ENCODE assay signal across 18 mouse cellular contexts in the genomic region with DNA sequence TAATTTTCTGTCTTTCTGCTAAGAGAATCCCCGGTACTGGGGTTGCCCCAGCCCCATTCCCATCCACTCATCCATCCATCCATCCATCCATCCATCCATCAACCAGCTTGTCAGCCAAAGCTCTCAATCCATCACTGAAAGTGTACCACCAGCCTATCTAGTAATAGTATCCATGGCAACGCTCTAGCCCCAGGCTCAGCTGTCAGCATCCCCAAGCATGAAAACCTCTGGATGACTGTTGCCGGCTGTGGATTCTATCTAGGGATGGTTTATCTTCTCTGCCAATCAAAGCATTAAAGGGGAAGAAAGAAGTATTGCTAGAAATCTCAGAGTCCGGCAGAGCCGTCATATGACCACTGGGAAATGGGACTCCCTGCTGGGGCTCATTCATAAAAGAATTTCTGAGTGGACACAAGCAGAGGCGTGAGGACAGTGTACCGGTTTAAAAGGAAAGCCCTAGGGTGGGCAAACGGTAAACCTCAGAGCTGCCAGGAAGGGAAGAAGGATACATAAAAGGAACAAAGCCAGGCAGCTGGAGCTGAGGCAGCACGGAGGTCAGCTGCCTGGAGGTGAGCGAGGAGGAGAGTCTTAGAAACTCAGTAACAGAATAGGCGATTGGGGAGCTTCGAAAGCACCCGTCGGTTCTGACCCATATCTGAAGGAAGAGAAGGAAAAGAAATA. TPM values are rescaled to one million over a fixed set of nuclear protein-coding genes. Genes with fewer than 3 reads are reported as not detected.
DNase-seq lines count a peak whose midpoint lies in the region; ATAC-seq and TF ChIP-seq lines count a peak whose summit lies in the region.
"Had no signal": no experiment of that assay in that cellular context is flagged by ENCODE, and none has a peak within 500 bp of the region (broad histone marks: within the 10 kb centered on the region; RNA-seq: fewer than 3 reads in every experiment).

No protein-coding gene starts in this region.

- H3K4me3 ChIP-seq in forebrain, embryonic 14.5 days (ENCODE audit: low read depth, low read length), result no peak overlapping the region
- H3K4me3 ChIP-seq in hindbrain, embryonic 15.5 days, result no peak overlapping the region
- H3K4me3 ChIP-seq in midbrain, postnatal 0 days (ENCODE audit: low read depth, low read length), result no peak overlapping the region
- H3K4me3 ChIP-seq: intestine, embryonic 15.5 days had no signal

- 41% methylated on average over 14 of the region's 14 CpGs for WGBS in forebrain, embryonic 14.5 days
- WGBS in hindbrain, embryonic 15.5 days, result 28% methylated on average over 14 of the region's 14 CpGs
- 25% methylated on average over 14 of the region's 14 CpGs for WGBS in midbrain, postnatal 0 days

- H3K9ac ChIP-seq in forebrain, embryonic 14.5 days (ENCODE audit: low read length), result no peak overlapping the region
- H3K9ac ChIP-seq in hindbrain, embryonic 15.5 days, result 0 out of 2 replicates have a peak overlapping the region, but pooled peaks have one; percentile 5
- H3K9ac ChIP-seq in midbrain, postnatal 0 days (replicated peaks; ENCODE audit: low read length, poor library complexity, severe bottlenecking), result no peak overlapping the region
- H3K9ac ChIP-seq: intestine, embryonic 15.5 days had no signal

- H3K27ac ChIP-seq in forebrain, embryonic 14.5 days (ENCODE audit: low read depth, low read length), result peak overlapping the region; percentile 9
- peak overlapping the region; percentile 63 for H3K27ac ChIP-seq in hindbrain, embryonic 15.5 days (replicated peaks)
- peak overlapping the region; percentile 67 for H3K27ac ChIP-seq in midbrain, postnatal 0 days (ENCODE audit: low read depth, low read length)
- H3K27ac ChIP-seq: intestine, embryonic 15.5 days had no signal

- no peak for TF ChIP-seq CTCF in midbrain, postnatal 0 days (IDR thresholded peaks at IDR 0.05)

- H3K4me2 ChIP-seq in forebrain, embryonic 14.5 days (ENCODE audit: low read length), result no peak overlapping the region
- H3K4me2 ChIP-seq in hindbrain, embryonic 15.5 days, result peak overlapping the region; percentile 26; the same call in 1 of the 2 replicates
- peak overlapping the region; percentile 15 for H3K4me2 ChIP-seq in midbrain, postnatal 0 days (ENCODE audit: low read depth, low read length, poor library complexity, severe bottlenecking)
- H3K4me2 ChIP-seq: intestine, embryonic 15.5 days had no signal

- ATAC-seq in forebrain, embryonic 14.5 days, result peak; percentile 57
- peak; percentile 66; the same call in 1 of the 2 replicates for ATAC-seq in hindbrain, embryonic 15.5 days (ENCODE audit: low FRiP score, low read depth)
- ATAC-seq in midbrain, postnatal 0 days (ENCODE audit: low FRiP score), result peak; percentile 51; the same call in 1 of the 2 replicates
- ATAC-seq: CD4-positive, CD25-positive, alpha-beta regulatory T cell, adult 4 months had no signal

- no peaks in the 10 kb centered on the region for H3K4me1 ChIP-seq in forebrain, embryonic 14.5 days (ENCODE audit: control insufficient read depth, insufficient read depth, low read length)
- peaks cover 12% of the 10 kb centered on the region for H3K4me1 ChIP-seq in hindbrain, embryonic 15.5 days (replicated peaks)
- peaks cover 8% of the 10 kb centered on the region; the same call in 1 of the 2 replicates for H3K4me1 ChIP-seq in midbrain, postnatal 0 days (ENCODE audit: insufficient read depth, low read length)
- H3K4me1 ChIP-seq: intestine, embryonic 15.5 days had no signal

- H3K9me3 ChIP-seq in forebrain, embryonic 14.5 days (replicated peaks; ENCODE audit: control insufficient read depth, low read length), result no peaks in the 10 kb centered on the region
- no peaks in the 10 kb centered on the region for H3K9me3 ChIP-seq in hindbrain, embryonic 15.5 days
- no peaks in the 10 kb centered on the region for H3K9me3 ChIP-seq in midbrain, postnatal 0 days (ENCODE audit: low read length)
- H3K9me3 ChIP-seq: intestine, embryonic 15.5 days had no signal

- H3K27me3 ChIP-seq in forebrain, embryonic 14.5 days (replicated peaks; ENCODE audit: control insufficient read depth, insufficient read depth, low read length), result no peaks in the 10 kb centered on the region
- no peaks in the 10 kb centered on the region for H3K27me3 ChIP-seq in hindbrain, embryonic 15.5 days
- H3K27me3 ChIP-seq in midbrain, postnatal 0 days (ENCODE audit: insufficient read depth, low read length), result no peaks in the 10 kb centered on the region
- H3K27me3 ChIP-seq: intestine, embryonic 15.5 days had no signal

- DNase-seq in Muller cell, postnatal 12 days (ENCODE audit: inconsistent ontology term), result peak; percentile 39
- peak; percentile 63 for DNase-seq in forebrain, embryonic 14.5 days (ENCODE audit: low spot score)
- peak; percentile 56 for DNase-seq in midbrain, postnatal 0 days (ENCODE audit: low spot score)
- no peak for DNase-seq in spleen, adult 18-20 months
- no peak for DNase-seq in adrenal gland, postnatal 4 days (ENCODE audit: low spot score in 2 of 2)
- DNase-seq in testis, postnatal 10 days (ENCODE audit: low spot score), result no peak
- DNase-seq: adrenal gland, adult 8-10 months; cerebellum, adult 9-10 months; heart, adult 18-20 months; kidney, postnatal 10 days; liver; lung, adult 2 months; lung, postnatal 4 days; right cerebral cortex, postnatal 25 days had no signal

- H3K36me3 ChIP-seq in forebrain, embryonic 14.5 days (ENCODE audit: control insufficient read depth, insufficient read depth, low read length), result no peaks in the 10 kb centered on the region
- no peaks in the 10 kb centered on the region for H3K36me3 ChIP-seq in hindbrain, embryonic 15.5 days
- H3K36me3 ChIP-seq in midbrain, postnatal 0 days (ENCODE audit: insufficient read depth, low read length), result no peaks in the 10 kb centered on the region
- H3K36me3 ChIP-seq: intestine, embryonic 15.5 days had no signal

RNA-seq across cellular contexts. Expression of a gene that starts 15.8 kb away (rescaled TPM):
- polyA plus RNA-seq in forebrain, embryonic 14.5 days (2014; fragmentation: Nextera tagmentation; extraction: Ambion mirVana), result 0.41 and 0.73 TPM in 2 replicates
- 1.9 and 2.5 TPM in 2 replicates for polyA plus RNA-seq in hindbrain, embryonic 15.5 days (2015; fragmentation: Nextera tagmentation; extraction: Ambion mirVana)
- 1.6 and 2.2 TPM in 2 replicates for total RNA-seq in midbrain, postnatal 0 days (2014; rRNA removed)
- 1.4 and 1.5 TPM in 2 replicates for polyA plus RNA-seq in midbrain, postnatal 0 days (2015; fragmentation: Nextera tagmentation; extraction: Ambion mirVana)
- under 1 TPM; 0.25 to 0.36 TPM for total RNA-seq in adrenal gland, postnatal 4 days (2021)
- total RNA-seq: gastrocnemius, adult 8-10 months had no signal

RNA-seq across cellular contexts. Expression of a gene that starts 36.6 kb away (rescaled TPM):
- polyA plus RNA-seq in forebrain, embryonic 14.5 days (2014; fragmentation: Nextera tagmentation; extraction: Ambion mirVana), result 13.8 and 14.6 TPM in 2 replicates
- polyA plus RNA-seq in hindbrain, embryonic 15.5 days (2015; fragmentation: Nextera tagmentation; extraction: Ambion mirVana), result 13.0 and 13.6 TPM in 2 replicates
- total RNA-seq in midbrain, postnatal 0 days (2014; rRNA removed), result 43.5 and 51.4 TPM in 2 replicates
- polyA plus RNA-seq in midbrain, postnatal 0 days (2015; fragmentation: Nextera tagmentation; extraction: Ambion mirVana), result 9.1 and 10.0 TPM in 2 replicates
- total RNA-seq in adrenal gland, postnatal 4 days (2021), result 10 to 100 TPM; 27.4 to 30.5 TPM

RNA-seq across cellular contexts. Expression of a gene that starts 37.0 kb away (rescaled TPM):
- 33.5 and 34.1 TPM in 2 replicates for polyA plus RNA-seq in forebrain, embryonic 14.5 days (2014; fragmentation: Nextera tagmentation; extraction: Ambion mirVana)
- 28.5 and 32.1 TPM in 2 replicates for polyA plus RNA-seq in hindbrain, embryonic 15.5 days (2015; fragmentation: Nextera tagmentation; extraction: Ambion mirVana)
- 16.0 and 18.1 TPM in 2 replicates for total RNA-seq in midbrain, postnatal 0 days (2014; rRNA removed)
- polyA plus RNA-seq in midbrain, postnatal 0 days (2015; fragmentation: Nextera tagmentation; extraction: Ambion mirVana), result 22.5 TPM in 2 replicates
- total RNA-seq in adrenal gland, postnatal 4 days (2021), result 10 to 100 TPM; 16.7 to 17.4 TPM

Comparison
In these comparisons a context has a peak if more than half of its experiments do, and no peak if none do; other contexts are left out.
1. DNase-seq: peak in Muller cell, postnatal 12 days (single experiment), forebrain, embryonic 14.5 days (single experiment) and midbrain, postnatal 0 days (single experiment); none in spleen, adult 18-20 months (0 of 2), adrenal gland, postnatal 4 days (0 of 2) and testis, postnatal 10 days (single experiment).
2. H3K27ac ChIP-seq: peak in every context shown above with its lines; median percentile 67 in midbrain, postnatal 0 days; 63 in hindbrain, embryonic 15.5 days; 9 in forebrain, embryonic 14.5 days.
3. Peak in every context shown above with its lines, with median percentiles within 50 percentile points of each other: ATAC-seq.